Mouse (Mus musculus) midbrain, postnatal 0 days (tissue): ENCODE data around the gene Hcar1. TPM values are rescaled to one million over a fixed set of nuclear protein-coding genes. Genes with fewer than 3 reads are reported as not detected.
A peak's percentile ranks its signal among the peaks of the same experiment; 100 is the strongest.

ENCODE experiments used
- ATAC-seq: fragments of 200-750 bp; cut with Nextera tagmentation; 2 replicates; pipeline ENCODE4 v1.8.0; 2017; ENCODE audit warnings: moderate number of reproducible peaks, mild to moderate bottlenecking, moderate TSS enrichment, moderate library complexity; ENCODE audit not compliant: low FRiP score
- DNase-seq: peaks from one replicate; pipeline ENCODE4 v3.0.0-alpha.2; 2015; ENCODE audit warnings: low spot score
- H3K27ac ChIP-seq: fragments of 300-500 bp; sonication (generic); 2 replicates; pipeline ENCODE4 v1.5.1; 2014; ENCODE audit warnings: low read depth, mild to moderate bottlenecking, low read length, mixed read lengths
- H3K27me3 ChIP-seq: fragments of 300-500 bp; sonication (generic); 2 replicates; pipeline ENCODE4 v1.6.1; 2014; ENCODE audit warnings: low read length, control low read depth, mixed read lengths; ENCODE audit not compliant: insufficient read depth
- H3K36me3 ChIP-seq: fragments of 300-500 bp; sonication (generic); 2 replicates; pipeline ENCODE4 v1.6.1; 2014; ENCODE audit warnings: low read length, control low read depth, mixed read lengths; ENCODE audit not compliant: insufficient read depth
- H3K4me1 ChIP-seq: fragments of 300-500 bp; sonication (generic); 2 replicates; pipeline ENCODE4 v1.6.1; 2014; ENCODE audit warnings: mild to moderate bottlenecking, control low read depth, antibody characterized with exemption, low read length, mixed read lengths; ENCODE audit not compliant: insufficient read depth
- H3K4me2 ChIP-seq: fragments of 300-500 bp; sonication (generic); 2 replicates; pipeline ENCODE4 v1.6.1; 2014; ENCODE audit warnings: low read depth, mild to moderate bottlenecking, low read length, mixed read lengths; ENCODE audit not compliant: poor library complexity, severe bottlenecking
- H3K4me3 ChIP-seq: fragments of 300-500 bp; sonication (generic); 2 replicates; pipeline ENCODE4 v1.5.1; 2014; ENCODE audit warnings: low read depth, mild to moderate bottlenecking, low read length, moderate library complexity
- H3K9ac ChIP-seq: fragments of 300-500 bp; sonication (generic); replicated peaks from 2 replicates; pipeline ENCODE4 v1.6.1; 2014; ENCODE audit warnings: mild to moderate bottlenecking, low read length, moderate library complexity, mixed read lengths; ENCODE audit not compliant: poor library complexity, severe bottlenecking
- H3K9me3 ChIP-seq: fragments of 300-500 bp; sonication (generic); 2 replicates; pipeline ENCODE4 v1.6.1; 2016; ENCODE audit warnings: low read length, control low read depth
- CTCF ChIP-seq: IDR thresholded peaks from 2 replicates; pipeline ENCODE4 v1.5.1; 2016; ENCODE audit warnings: antibody characterized with exemption, mild to moderate bottlenecking
- WGBS: fragments of 180-500 bp; shearing (Covaris S2); extraction: QIAGEN DNeasy Blood & Tissue Kit; methylation state at CpG from one replicate; pipeline ENCODE4 v1.1.7; 2014; 5-methylcytosine and 5-hydroxymethylcytosine counted together
- polyA plus RNA-seq: library from polyadenylated mRNA; unstranded; fragments of >200 nt; fragmentation: Nextera tagmentation; extraction: Ambion mirVana; gene quantifications from 2 replicates; pipeline ENCODE4 v1.2.1, GENCODE M21; 2015
- total RNA-seq: library from RNA; depleted of rRNA; stranded (reverse); fragments of >200 nt; gene quantifications from 2 replicates; pipeline ENCODE4 v1.2.3, GENCODE M21; 2014

Hcar1 gene
- total and polyA plus RNA-seq, 2 experiments from 2014 or later = 0.64 to 1.1 TPM

DNA sequence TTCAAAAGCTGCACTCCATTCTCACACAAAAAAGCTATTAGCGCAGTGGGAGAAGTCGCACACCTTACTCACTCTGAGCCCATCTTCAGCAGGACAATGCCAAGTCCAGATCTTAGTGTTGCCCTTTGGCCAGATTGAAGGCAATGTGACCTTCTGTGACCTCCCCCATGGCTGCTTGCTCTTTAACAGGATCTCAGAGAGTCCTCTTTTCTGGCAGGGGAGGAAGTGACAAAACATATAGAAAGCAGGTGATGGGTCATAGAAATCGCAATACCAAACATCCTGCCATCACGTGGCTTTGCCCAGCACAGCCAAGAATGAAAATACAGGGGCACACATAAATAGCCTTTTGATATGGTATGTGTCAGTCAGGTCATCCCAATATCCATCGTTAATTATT lies 11.2 kb upstream of the Hcar1 start:
- H3K4me1 ChIP-seq = no peaks in the 10 kb centered on the region
- H3K27me3 ChIP-seq = no peaks in the 10 kb centered on the region
- ATAC-seq (no peak), DNase-seq (no peak)
- WGBS = 76% methylated on average over 5 of the region's 5 CpGs
- no peak overlapping the region for H3K9ac ChIP-seq
- no peaks in the 10 kb centered on the region for H3K9me3 ChIP-seq
- no peak for TF ChIP-seq CTCF
- H3K4me3 ChIP-seq = no peak overlapping the region
- H3K27ac ChIP-seq = no peak overlapping the region
- no peaks in the 10 kb centered on the region for H3K36me3 ChIP-seq
- H3K4me2 ChIP-seq = no peak overlapping the region

DNA sequence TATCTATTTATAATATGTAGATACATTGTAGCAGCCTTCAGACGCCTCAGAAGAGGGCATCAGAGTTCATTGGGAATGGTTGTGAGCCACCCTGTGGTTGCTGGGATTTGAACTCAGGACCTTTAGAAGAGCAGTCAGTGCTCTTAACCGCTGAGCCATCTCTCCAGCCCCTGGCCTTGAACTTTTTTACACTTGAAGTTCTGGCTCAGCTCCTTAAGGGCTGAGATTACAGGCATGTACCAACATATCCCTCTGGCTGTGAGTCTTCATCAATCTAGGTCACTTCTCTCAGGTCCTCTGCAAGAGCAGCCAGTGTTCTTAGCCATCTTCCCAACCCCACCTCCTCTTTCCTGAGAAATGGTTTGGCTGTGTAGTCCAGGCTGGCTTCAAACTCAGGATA lies 10.5 kb upstream of the Hcar1 start:
- DNase-seq = no peak
- Histone ChIP-seq H3K36me3 (no peaks in the 10 kb centered on the region), H3K27me3 (no peaks in the 10 kb centered on the region), H3K4me2 (no peak overlapping the region), H3K4me1 (no peaks in the 10 kb centered on the region), H3K27ac (no peak overlapping the region), H3K9me3 (no peaks in the 10 kb centered on the region), H3K9ac (no peak overlapping the region), H3K4me3 (no peak overlapping the region)
- 79% methylated on average over 2 of the region's 2 CpGs for WGBS
- TF ChIP-seq CTCF = no peak
- no peak for ATAC-seq

DNA sequence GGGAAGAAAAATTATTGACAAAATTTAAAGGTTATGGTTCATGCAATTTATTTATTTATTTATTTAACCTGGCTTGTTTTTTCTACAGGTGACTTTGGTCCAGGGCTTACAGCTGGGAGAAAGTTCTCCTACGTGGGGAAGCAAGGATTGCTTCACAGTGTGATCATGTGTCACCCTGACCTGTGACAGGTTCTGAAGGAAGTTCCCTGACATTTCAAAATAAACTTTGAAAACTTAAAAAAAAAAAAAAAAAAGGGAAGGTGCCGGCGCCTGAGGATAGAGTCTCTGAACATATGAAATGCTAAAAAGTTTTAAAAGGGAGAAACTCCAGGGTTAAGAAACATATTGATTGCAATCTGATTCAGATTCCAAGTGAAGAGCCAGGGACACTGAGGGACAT lies 6.5 kb upstream of the Hcar1 start:
- H3K27ac ChIP-seq = no peak overlapping the region
- no peak overlapping the region for H3K4me3 ChIP-seq
- DNase-seq (no peak), ATAC-seq (no peak)
- no peaks in the 10 kb centered on the region for H3K36me3 ChIP-seq
- H3K9ac ChIP-seq = no peak overlapping the region
- H3K9me3 ChIP-seq = no peaks in the 10 kb centered on the region
- no peak for TF ChIP-seq CTCF
- H3K4me1 ChIP-seq = no peaks in the 10 kb centered on the region
- 73% methylated on average over 3 of the region's 3 CpGs for WGBS
- H3K27me3 ChIP-seq = no peaks in the 10 kb centered on the region
- no peak overlapping the region for H3K4me2 ChIP-seq

DNA sequence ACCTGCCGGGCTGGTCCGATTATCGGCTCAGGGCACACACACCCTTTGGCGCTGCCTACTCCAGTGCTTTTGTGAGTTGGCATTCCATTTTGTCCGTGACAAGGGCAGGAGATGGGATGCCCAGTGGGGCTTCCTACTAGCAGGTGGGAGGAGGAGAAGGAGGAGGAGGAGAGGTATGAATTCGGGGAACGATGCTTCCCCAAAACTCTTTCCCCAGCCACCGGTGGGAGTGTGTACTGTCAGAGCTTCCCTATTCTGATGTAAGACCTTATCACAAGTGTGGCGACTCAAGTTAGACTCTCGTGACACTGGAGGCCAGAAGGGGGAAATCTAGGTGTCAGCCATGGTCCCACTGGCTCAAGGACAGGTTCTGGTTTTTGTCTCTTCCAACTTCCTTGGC lies 4.5 kb upstream of the Hcar1 start:
- no peaks in the 10 kb centered on the region for H3K9me3 ChIP-seq
- TF ChIP-seq CTCF = no peak

DNA sequence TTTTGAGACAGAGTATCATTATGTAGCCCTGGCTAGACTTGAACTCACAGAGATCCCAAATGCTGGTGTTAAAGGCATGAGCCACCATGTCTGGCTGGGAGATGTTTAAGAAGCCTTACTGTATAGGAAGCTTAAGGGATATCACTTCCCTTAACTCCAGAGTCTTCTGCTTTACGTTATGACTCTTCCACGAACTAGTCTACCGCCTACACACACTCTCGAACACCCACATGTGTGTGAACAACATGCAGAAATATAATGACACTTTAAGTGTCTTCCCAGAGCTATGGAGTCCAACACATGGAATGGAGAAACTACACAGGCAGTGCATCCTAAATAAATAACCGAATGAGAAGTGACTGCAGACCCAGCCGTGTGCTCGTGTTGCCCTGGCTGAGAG lies 4.1 kb upstream of the Hcar1 start:
- 87% methylated on average over 7 of the region's 7 CpGs for WGBS

More for the DNA sequence above, 4.5 kb upstream of the Hcar1 start:
- H3K36me3 ChIP-seq = no peaks in the 10 kb centered on the region
- H3K4me2 ChIP-seq = no peak overlapping the region
- no peak overlapping the region for H3K27ac ChIP-seq
- WGBS = 78% methylated on average over 10 of the region's 10 CpGs
- DNase-seq (no peak), ATAC-seq (no peak)
- H3K4me1 ChIP-seq = no peaks in the 10 kb centered on the region
- H3K27me3 ChIP-seq = no peaks in the 10 kb centered on the region
- no peak overlapping the region for H3K9ac ChIP-seq
- H3K4me3 ChIP-seq = no peak overlapping the region

DNA sequence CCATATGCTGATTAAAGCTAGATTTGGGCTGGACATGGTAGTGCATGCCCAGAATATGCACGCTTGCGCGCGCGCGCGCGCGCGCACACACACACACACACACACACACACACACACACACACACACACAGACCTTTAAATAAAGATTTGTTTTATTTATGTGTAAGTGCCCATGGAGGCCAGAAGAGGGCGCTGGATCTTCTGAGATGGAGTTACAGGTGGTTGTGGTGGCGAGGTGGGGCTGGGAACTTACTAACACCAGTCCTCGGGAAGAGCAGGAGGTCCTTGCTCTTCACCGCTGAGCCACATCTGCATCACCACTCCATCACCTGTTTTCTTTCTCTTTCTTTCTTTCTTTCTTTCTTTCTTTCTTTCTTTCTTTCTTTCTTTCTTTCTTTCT lies 958 bp upstream of the Hcar1 start:
- ATAC-seq = no peak
- no peak overlapping the region for H3K4me2 ChIP-seq
- H3K27me3 ChIP-seq = no peaks in the 10 kb centered on the region
- H3K9ac ChIP-seq = no peak overlapping the region
- 81% methylated on average over 14 of the region's 14 CpGs for WGBS
- H3K27ac ChIP-seq = no peak overlapping the region
- H3K4me3 ChIP-seq = no peak overlapping the region
- no peaks in the 10 kb centered on the region for H3K9me3 ChIP-seq
- no peak for DNase-seq
- H3K4me1 ChIP-seq = no peaks in the 10 kb centered on the region
- H3K36me3 ChIP-seq = no peaks in the 10 kb centered on the region
- peak; percentile 22; the same call in 1 of the 2 replicates for TF ChIP-seq CTCF

More for the DNA sequence above, 4.1 kb upstream of the Hcar1 start:
- no peaks in the 10 kb centered on the region for H3K27me3 ChIP-seq
- no peaks in the 10 kb centered on the region for H3K4me1 ChIP-seq
- H3K4me3 ChIP-seq = no peak overlapping the region
- ATAC-seq (no peak), DNase-seq (no peak)
- H3K4me2 ChIP-seq = no peak overlapping the region
- no peak overlapping the region for H3K27ac ChIP-seq
- H3K9me3 ChIP-seq = no peaks in the 10 kb centered on the region
- TF ChIP-seq CTCF = no peak
- no peak overlapping the region for H3K9ac ChIP-seq
- no peaks in the 10 kb centered on the region for H3K36me3 ChIP-seq
